Mouse (Mus musculus): ENCODE data around the gene Tirap. TPM values are rescaled to one million over a fixed set of nuclear protein-coding genes. Genes with fewer than 3 reads are reported as not detected.

The Tirap gene
- 9.0 and 14.4 TPM in 2 replicates for polyA plus RNA-seq (2012; rRNA removed)

GRCm38 (mm10) chr9:35199772-35200471, at the start of gene Tirap, which contains the start of gene Srpr:
Tirap (minus strand) TSS chr9:35200291.
Srpr (plus strand) TSS chr9:35200175.
- DNase-seq (ENCODE audit: low read depth, low spot score): peak; percentile 70
- WGBS: 1% methylated on average over 44 of the region's 44 CpGs

GRCm38 (mm10) chr9:35249476-35249875, 49.4 kb upstream of the Tirap start:
- DNase-seq (ENCODE audit: low read depth, low spot score): no peak

- WGBS: 97% methylated on average over 2 of the region's 2 CpGs
- no peak for DNase-seq (ENCODE audit: low read depth, low spot score)
These were observed 47.3 kb upstream of the Tirap start for GRCm38 (mm10) chr9:35247405-35247804.

GRCm38 (mm10) chr9:35239734-35240133, 39.6 kb upstream of the Tirap start:
- DNase-seq (ENCODE audit: low read depth, low spot score): no peak
- 68% methylated on average over 1 of the region's 1 CpGs for WGBS

GRCm38 (mm10) chr9:35238915-35239571, 39.0 kb upstream of the Tirap start:
- DNase-seq (ENCODE audit: low read depth, low spot score): no peak
- 72% methylated on average over 6 of the region's 6 CpGs for WGBS

GRCm38 (mm10) chr9:35238371-35238770, 38.3 kb upstream of the Tirap start:
- 97% methylated on average over 1 of the region's 1 CpGs for WGBS

GRCm38 (mm10) chr9:35235996-35236395, 35.9 kb upstream of the Tirap start:
- DNase-seq (ENCODE audit: low read depth, low spot score): no peak
- 79% methylated on average over 3 of the region's 3 CpGs for WGBS

More at GRCm38 (mm10) chr9:35238371-35238770, 38.3 kb upstream of the Tirap start:
- DNase-seq (ENCODE audit: low read depth, low spot score): no peak

GRCm38 (mm10) chr9:35228671-35229070, 28.6 kb upstream of the Tirap start:
- no peak for DNase-seq (ENCODE audit: low read depth, low spot score)
- WGBS: 94% methylated on average over 3 of the region's 3 CpGs

- WGBS: 95% methylated on average over 3 of the region's 3 CpGs
- DNase-seq (ENCODE audit: low read depth, low spot score): no peak
These were observed 23.4 kb upstream of the Tirap start for GRCm38 (mm10) chr9:35223466-35223865.

- 49% methylated on average over 1 of the region's 1 CpGs for WGBS
- DNase-seq (ENCODE audit: low read depth, low spot score): no peak
These were observed 17.9 kb upstream of the Tirap start for GRCm38 (mm10) chr9:35217963-35218362.

- peak; percentile 21 for DNase-seq (ENCODE audit: low read depth, low spot score)
- 26% methylated on average over 26 of the region's 26 CpGs for WGBS
These were observed 11.8 kb upstream of the Tirap start for GRCm38 (mm10) chr9:35211573-35212511.

GRCm38 (mm10) chr9:35210542-35211474, 10.7 kb upstream of the Tirap start, which contains the start of gene Foxred1:
Foxred1 (minus strand) TSS chr9:35211055.
- peak; percentile 96 for DNase-seq (ENCODE audit: low read depth, low spot score)
- WGBS: under 1% methylated on average over 72 of the region's 72 CpGs

GRCm38 (mm10) chr9:35204421-35204820, 4.3 kb upstream of the Tirap start:
- no peak for DNase-seq (ENCODE audit: low read depth, low spot score)
- 96% methylated on average over 2 of the region's 2 CpGs for WGBS

GRCm38 (mm10) chr9:35203536-35203935, 3.4 kb upstream of the Tirap start:
- no peak for DNase-seq (ENCODE audit: low read depth, low spot score)
- WGBS: 49% methylated on average over 3 of the region's 3 CpGs

GRCm38 (mm10) chr9:35200529-35201060, 504 bp upstream of the Tirap start:
- WGBS: 59% methylated on average over 9 of the region's 9 CpGs
- DNase-seq (ENCODE audit: low read depth, low spot score): no peak

- WGBS: 12% methylated on average over 18 of the region's 18 CpGs
- DNase-seq (ENCODE audit: low read depth, low spot score): peak; percentile 39
These were observed 933 bp downstream of the Tirap start for GRCm38 (mm10) chr9:35198945-35199771.

GRCm38 (mm10) chr9:35198351-35198750, 1.7 kb downstream of the Tirap start:
- WGBS: 87% methylated on average over 10 of the region's 10 CpGs
- no peak for DNase-seq (ENCODE audit: low read depth, low spot score)

GRCm38 (mm10) chr9:35197625-35198024, 2.5 kb downstream of the Tirap start:
- DNase-seq (ENCODE audit: low read depth, low spot score): no peak
- 89% methylated on average over 3 of the region's 3 CpGs for WGBS
